Mouse (Mus musculus) stomach, embryonic 15.5 days (tissue): Measurements from ENCODE around the gene Tor4a. TPM values are rescaled to one million over a fixed set of nuclear protein-coding genes. Genes with fewer than 3 reads are reported as not detected.

Source experiments
- ATAC-seq: fragments of 200-750 bp; cut with Nextera tagmentation; 2 replicates; pipeline ENCODE4 v1.8.0; 2017; ENCODE audit warnings: low read depth, moderate number of reproducible peaks, moderate TSS enrichment; ENCODE audit not compliant: insufficient read depth, low FRiP score
- H3K27ac ChIP-seq: fragments of 300-500 bp; sonication (generic); 2 replicates; pipeline ENCODE4 v1.5.1; 2015; ENCODE audit warnings: mild to moderate bottlenecking, inconsistent platforms
- H3K27me3 ChIP-seq: fragments of 300-500 bp; sonication (generic); replicated peaks from 2 replicates; pipeline ENCODE4 v1.6.1; 2015; ENCODE audit warnings: inconsistent platforms
- H3K36me3 ChIP-seq: fragments of 300-500 bp; sonication (generic); 2 replicates; pipeline ENCODE4 v1.6.1; 2015; ENCODE audit warnings: inconsistent platforms
- H3K4me1 ChIP-seq: fragments of 300-500 bp; sonication (generic); 2 replicates; pipeline ENCODE4 v1.6.1; 2015; ENCODE audit warnings: inconsistent platforms
- H3K4me2 ChIP-seq: fragments of 300-500 bp; sonication (generic); 2 replicates; pipeline ENCODE4 v1.6.1; 2015; ENCODE audit warnings: mild to moderate bottlenecking, inconsistent platforms
- H3K4me3 ChIP-seq: fragments of 300-500 bp; sonication (generic); replicated peaks from 2 replicates; pipeline ENCODE4 v1.5.1; 2015; ENCODE audit warnings: inconsistent platforms
- H3K9ac ChIP-seq: fragments of 300-500 bp; sonication (generic); 2 replicates; pipeline ENCODE4 v1.6.1; 2015; ENCODE audit warnings: inconsistent platforms
- H3K9me3 ChIP-seq: fragments of 300-500 bp; sonication (generic); 2 replicates; pipeline ENCODE4 v1.6.1; 2016; ENCODE audit warnings: inconsistent platforms
- WGBS: fragments of 180-500 bp; shearing (Covaris S2); methylation state at CpG from one replicate; pipeline ENCODE4 v1.1.7; 2015; 5-methylcytosine and 5-hydroxymethylcytosine counted together
- polyA plus RNA-seq: library from polyadenylated mRNA; unstranded; fragments of >200 nt; fragmentation: Nextera tagmentation; extraction: Ambion mirVana; gene quantifications from 2 replicates; pipeline ENCODE4 v1.2.1, GENCODE M21; 2015

Gene Tor4a
- polyA plus RNA-seq, 1 experiment from 2014 or later, result 15.5 TPM

GRCm38 (mm10) chr2:25224766-25225752 is 28.4 kb upstream of the Tor4a start:
- ATAC-seq, result peak; percentile 95
- H3K4me3 ChIP-seq, result peak overlapping the region; percentile 93
- 1% methylated on average over 41 of the region's 41 CpGs for WGBS

GRCm38 (mm10) chr2:25224492-25224765 is 27.7 kb upstream of the Tor4a start, which contains the start of gene Tubb4b:
TSS of gene Tubb4b (minus strand) at chr2:25224702.
- H3K9ac ChIP-seq, result peak within 1 kb of the TSS; percentile 92
- no peaks in the 10 kb centered on the region for H3K27me3 ChIP-seq
- peak within 1 kb of the TSS; percentile 90 for H3K4me2 ChIP-seq
- ATAC-seq, result no peak
- H3K4me1 ChIP-seq, result peaks cover 16% of the 10 kb centered on the region
- peak within 1 kb of the TSS; percentile 93 for H3K4me3 ChIP-seq
- no peaks in the 10 kb centered on the region for H3K9me3 ChIP-seq
- H3K36me3 ChIP-seq, result no peaks in the 10 kb centered on the region
- under 1% methylated on average over 17 of the region's 17 CpGs for WGBS
- H3K27ac ChIP-seq, result peak within 1 kb of the TSS; percentile 99

More at GRCm38 (mm10) chr2:25224766-25225752, 28.4 kb upstream of the Tor4a start:
- Histone ChIP-seq H3K27ac (peak overlapping the region; percentile 99), H3K9ac (no peak overlapping the region), H3K36me3 (no peaks in the 10 kb centered on the region), H3K27me3 (no peaks in the 10 kb centered on the region), H3K9me3 (no peaks in the 10 kb centered on the region), H3K4me2 (peak overlapping the region; percentile 51), H3K4me1 (peaks cover 16% of the 10 kb centered on the region)

DNA sequence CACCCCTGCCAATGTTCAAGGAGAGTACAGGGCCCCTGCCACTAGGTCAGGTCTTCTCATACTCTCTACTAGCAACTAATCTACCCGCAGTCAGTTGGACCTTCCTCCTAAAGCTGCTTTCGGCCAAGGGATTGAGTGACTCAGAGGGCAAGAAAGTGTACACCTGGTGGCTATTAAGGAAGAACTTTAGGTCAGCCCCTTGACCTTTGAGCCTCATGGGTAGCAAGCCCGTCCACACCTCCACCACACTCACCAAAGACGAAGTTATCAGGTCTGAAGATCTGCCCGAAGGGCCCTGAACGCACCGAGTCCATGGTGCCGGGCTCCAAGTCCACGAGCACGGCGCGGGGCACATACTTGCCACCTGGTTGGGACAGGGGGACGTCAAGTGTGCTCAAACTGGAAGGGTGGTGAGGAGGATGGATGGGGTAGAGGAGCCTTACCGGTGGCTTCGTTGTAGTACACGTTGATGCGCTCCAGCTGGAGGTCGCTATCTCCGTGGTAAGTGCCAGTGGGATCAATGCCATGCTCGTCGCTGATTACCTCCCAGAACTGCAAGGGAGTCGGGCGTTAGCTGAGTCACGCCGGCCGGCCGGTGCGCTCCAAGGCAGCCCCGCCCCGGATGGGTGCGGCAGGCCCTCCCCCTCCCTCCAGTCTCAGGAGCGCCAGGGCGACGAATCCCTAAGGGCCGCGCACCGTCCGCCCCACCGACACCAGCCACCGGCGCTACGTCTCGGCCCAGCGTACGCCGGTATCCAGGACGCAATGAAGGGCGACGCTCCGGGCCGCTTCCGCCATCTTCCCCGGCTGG is 27.2 kb upstream of the Tor4a start:
- Histone ChIP-seq H3K36me3 (no peaks in the 10 kb centered on the region), H3K4me1 (peaks cover 16% of the 10 kb centered on the region), H3K4me3 (peak overlapping the region; percentile 93), H3K4me2 (peak overlapping the region; percentile 90), H3K9ac (peak overlapping the region; percentile 92), H3K27ac (peak overlapping the region; percentile 99), H3K27me3 (no peaks in the 10 kb centered on the region), H3K9me3 (no peaks in the 10 kb centered on the region)
- 1% methylated on average over 53 of the region's 53 CpGs for WGBS
- peak; percentile 61 for ATAC-seq

GRCm38 (mm10) chr2:25221331-25221772 is 24.7 kb upstream of the Tor4a start:
- H3K4me3 ChIP-seq, result no peak overlapping the region
- no peaks in the 10 kb centered on the region for H3K36me3 ChIP-seq
- H3K4me1 ChIP-seq, result peaks cover 12% of the 10 kb centered on the region
- no peaks in the 10 kb centered on the region for H3K27me3 ChIP-seq
- no peak overlapping the region for H3K9ac ChIP-seq
- no peaks in the 10 kb centered on the region for H3K9me3 ChIP-seq
- 68% methylated on average over 5 of the region's 5 CpGs for WGBS
- no peak for ATAC-seq
- no peak overlapping the region for H3K27ac ChIP-seq
- no peak overlapping the region for H3K4me2 ChIP-seq

- H3K27ac ChIP-seq, result no peak within 1 kb of the TSS
- H3K4me3 ChIP-seq, result no peak within 1 kb of the TSS
- no peaks in the 10 kb centered on the region for H3K9me3 ChIP-seq
- ATAC-seq, result no peak
- H3K36me3 ChIP-seq, result no peaks in the 10 kb centered on the region
- H3K27me3 ChIP-seq, result no peaks in the 10 kb centered on the region
- peaks cover 4% of the 10 kb centered on the region for H3K4me1 ChIP-seq
- no peak within 1 kb of the TSS for H3K9ac ChIP-seq
- H3K4me2 ChIP-seq, result no peak within 1 kb of the TSS
Observed at GRCm38 (mm10) chr2:25218445-25218844, 21.8 kb upstream of the Tor4a start, which contains the start of gene Fam166a. TSS of gene Fam166a (plus strand) at chr2:25218745.

DNA sequence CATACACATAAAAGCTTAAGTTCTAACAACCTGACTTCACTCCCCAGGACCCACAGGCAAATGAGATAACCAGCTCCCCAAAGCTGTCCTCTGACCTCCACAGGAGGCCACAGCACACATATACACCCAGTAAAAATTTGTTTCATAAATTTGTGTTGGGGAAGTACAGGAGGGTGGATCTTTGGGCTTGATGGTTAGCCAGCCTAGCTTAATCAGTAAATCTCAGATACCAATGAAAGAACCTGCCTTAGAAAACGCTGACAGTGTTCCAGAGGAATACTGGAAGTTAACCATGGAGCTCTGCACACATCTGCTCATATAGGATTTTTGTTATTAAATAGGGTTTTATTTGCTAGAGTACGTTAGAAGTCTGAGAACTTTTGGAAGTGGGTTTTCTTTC is 21.0 kb upstream of the Tor4a start:
- H3K27ac ChIP-seq, result no peak overlapping the region
- no peaks in the 10 kb centered on the region for H3K27me3 ChIP-seq
- H3K4me1 ChIP-seq, result no peaks in the 10 kb centered on the region
- 68% methylated on average over 2 of the region's 2 CpGs for WGBS
- H3K9me3 ChIP-seq, result no peaks in the 10 kb centered on the region
- no peak overlapping the region for H3K4me2 ChIP-seq
- no peak overlapping the region for H3K4me3 ChIP-seq
- H3K9ac ChIP-seq, result no peak overlapping the region
- H3K36me3 ChIP-seq, result no peaks in the 10 kb centered on the region
- no peak for ATAC-seq

DNA sequence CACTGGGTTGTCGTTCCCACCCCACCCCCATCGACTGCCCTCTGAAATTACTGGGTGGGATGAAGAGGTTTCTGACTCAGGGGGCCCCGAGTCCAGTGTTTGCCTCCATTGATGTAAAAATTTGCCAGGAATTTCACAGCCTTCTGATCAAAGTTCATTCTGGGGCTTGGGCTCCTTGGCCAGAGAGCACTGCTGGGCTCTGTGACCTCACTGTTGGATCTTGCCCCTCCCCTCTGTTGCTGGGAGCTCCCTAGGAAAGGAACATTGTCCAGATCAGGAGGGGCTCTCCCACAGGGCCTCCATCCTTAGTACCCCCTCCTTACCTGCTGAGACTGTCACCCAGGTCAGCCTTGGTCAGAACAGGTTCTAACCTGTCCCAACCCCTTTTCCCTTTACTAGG is 17.8 kb upstream of the Tor4a start, which contains the start of gene Stpg3:
Gene Stpg3 (minus strand): TSS at position 194 of the 400 bp plus-strand sequence.
- H3K27me3 ChIP-seq, result no peaks in the 10 kb centered on the region
- H3K36me3 ChIP-seq, result no peaks in the 10 kb centered on the region
- ATAC-seq, result no peak
- H3K4me3 ChIP-seq, result no peak within 1 kb of the TSS
- no peak within 1 kb of the TSS for H3K27ac ChIP-seq
- peaks cover 10% of the 10 kb centered on the region for H3K4me1 ChIP-seq
- no peaks in the 10 kb centered on the region for H3K9me3 ChIP-seq
- H3K4me2 ChIP-seq, result no peak within 1 kb of the TSS
- WGBS, result 60% methylated on average over 3 of the region's 3 CpGs
- H3K9ac ChIP-seq, result no peak within 1 kb of the TSS

DNA sequence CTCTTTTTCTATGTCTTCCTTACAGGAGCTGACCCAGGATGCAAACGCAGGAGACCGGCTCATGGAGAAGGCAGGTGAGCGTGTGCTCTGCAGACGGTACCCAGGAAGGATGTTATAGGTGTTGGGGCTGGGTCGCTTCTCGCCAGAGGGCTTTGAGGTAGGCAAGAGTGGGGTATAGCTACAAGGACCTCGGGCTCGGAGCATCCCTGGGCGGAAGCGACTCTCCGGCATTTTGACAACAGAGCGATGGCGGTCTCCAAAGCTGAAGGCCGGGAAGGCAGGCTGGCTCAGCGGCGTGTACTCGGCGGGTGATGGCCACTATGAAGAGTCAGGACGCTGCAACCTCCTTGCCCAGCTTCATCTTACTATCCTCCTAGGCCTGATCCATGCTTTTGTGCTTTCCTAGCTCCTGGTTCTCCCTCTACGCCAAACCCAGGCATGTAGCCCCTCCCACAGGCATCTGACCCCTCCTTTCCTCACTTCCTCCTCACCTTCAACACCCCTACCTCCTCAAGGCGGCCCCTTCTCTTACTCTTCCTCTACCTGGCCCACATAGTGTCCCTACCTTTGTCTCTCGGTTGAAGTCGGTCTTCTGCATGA is 16.7 kb upstream of the Tor4a start:
- WGBS, result 59% methylated on average over 23 of the region's 23 CpGs
- no peak overlapping the region for H3K27ac ChIP-seq
- H3K36me3 ChIP-seq, result no peaks in the 10 kb centered on the region
- no peak overlapping the region for H3K4me3 ChIP-seq
- H3K9ac ChIP-seq, result no peak overlapping the region
- H3K4me2 ChIP-seq, result no peak overlapping the region
- H3K27me3 ChIP-seq, result no peaks in the 10 kb centered on the region
- no peaks in the 10 kb centered on the region for H3K9me3 ChIP-seq
- no peak for ATAC-seq
- peaks cover 16% of the 10 kb centered on the region for H3K4me1 ChIP-seq

GRCm38 (mm10) chr2:25211121-25211670 is 14.5 kb upstream of the Tor4a start, which contains the start of gene Nelfb:
TSS of gene Nelfb (minus strand) at chr2:25211489.
- peak within 1 kb of the TSS; percentile 84 for H3K4me3 ChIP-seq
- H3K4me1 ChIP-seq, result peaks cover 16% of the 10 kb centered on the region
- H3K9me3 ChIP-seq, result no peaks in the 10 kb centered on the region
- WGBS, result under 1% methylated on average over 44 of the region's 44 CpGs
- H3K4me2 ChIP-seq, result peak within 1 kb of the TSS; percentile 87
- peak within 1 kb of the TSS; percentile 91 for H3K9ac ChIP-seq
- peak within 1 kb of the TSS; percentile 85 for H3K27ac ChIP-seq
- no peaks in the 10 kb centered on the region for H3K27me3 ChIP-seq
- peak; percentile 89 for ATAC-seq
- H3K36me3 ChIP-seq, result peaks cover 5% of the 10 kb centered on the region; the same call in 1 of the 2 replicates

- H3K27ac ChIP-seq, result peak overlapping the region; percentile 85
- peak overlapping the region; percentile 84 for H3K4me3 ChIP-seq
- no peaks in the 10 kb centered on the region for H3K9me3 ChIP-seq
- under 1% methylated on average over 24 of the region's 24 CpGs for WGBS
- H3K9ac ChIP-seq, result peak overlapping the region; percentile 91
- ATAC-seq, result no peak
- peaks cover 16% of the 10 kb centered on the region for H3K4me1 ChIP-seq
- peak overlapping the region; percentile 87 for H3K4me2 ChIP-seq
- H3K36me3 ChIP-seq, result peaks cover 10% of the 10 kb centered on the region; the same call in 1 of the 2 replicates
- no peaks in the 10 kb centered on the region for H3K27me3 ChIP-seq
Observed at GRCm38 (mm10) chr2:25210686-25211085, 14.0 kb upstream of the Tor4a start.

DNA sequence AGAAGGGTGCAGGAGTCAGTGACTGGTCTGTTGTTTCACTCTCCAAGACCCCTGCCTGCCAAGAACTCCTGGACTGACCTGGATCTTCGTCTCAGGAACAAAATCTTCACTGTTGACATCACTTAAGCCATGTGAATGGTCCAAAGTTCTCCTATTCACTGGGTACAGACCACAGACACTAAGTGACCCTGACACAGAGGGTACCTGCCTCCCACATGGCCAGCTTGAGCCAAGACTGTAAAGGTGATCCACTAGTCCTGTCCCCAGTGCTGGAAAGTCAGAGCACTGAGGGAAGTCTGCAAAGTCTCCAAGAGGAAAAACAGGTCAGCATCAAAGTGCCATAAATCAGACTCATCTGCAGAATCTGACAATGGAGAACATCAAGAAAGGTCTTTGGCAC is 10.9 kb upstream of the Tor4a start:
- no peak overlapping the region for H3K4me2 ChIP-seq
- H3K4me3 ChIP-seq, result no peak overlapping the region
- H3K27ac ChIP-seq, result no peak overlapping the region
- WGBS, result 81% methylated on average over 1 of the region's 1 CpGs
- no peaks in the 10 kb centered on the region for H3K27me3 ChIP-seq
- H3K9ac ChIP-seq, result no peak overlapping the region
- H3K36me3 ChIP-seq, result peaks cover 39% of the 10 kb centered on the region
- ATAC-seq, result no peak
- peaks cover 16% of the 10 kb centered on the region for H3K4me1 ChIP-seq
- H3K9me3 ChIP-seq, result no peaks in the 10 kb centered on the region
